Mouse (Mus musculus): ENCODE results near the gene Vpreb1. TPM values are rescaled to one million over a fixed set of nuclear protein-coding genes. Genes with fewer than 3 reads are reported as not detected.

The Vpreb1 gene
- 3.3 and 4.5 TPM in 2 replicates for polyA plus RNA-seq (2012; rRNA removed)

DNA sequence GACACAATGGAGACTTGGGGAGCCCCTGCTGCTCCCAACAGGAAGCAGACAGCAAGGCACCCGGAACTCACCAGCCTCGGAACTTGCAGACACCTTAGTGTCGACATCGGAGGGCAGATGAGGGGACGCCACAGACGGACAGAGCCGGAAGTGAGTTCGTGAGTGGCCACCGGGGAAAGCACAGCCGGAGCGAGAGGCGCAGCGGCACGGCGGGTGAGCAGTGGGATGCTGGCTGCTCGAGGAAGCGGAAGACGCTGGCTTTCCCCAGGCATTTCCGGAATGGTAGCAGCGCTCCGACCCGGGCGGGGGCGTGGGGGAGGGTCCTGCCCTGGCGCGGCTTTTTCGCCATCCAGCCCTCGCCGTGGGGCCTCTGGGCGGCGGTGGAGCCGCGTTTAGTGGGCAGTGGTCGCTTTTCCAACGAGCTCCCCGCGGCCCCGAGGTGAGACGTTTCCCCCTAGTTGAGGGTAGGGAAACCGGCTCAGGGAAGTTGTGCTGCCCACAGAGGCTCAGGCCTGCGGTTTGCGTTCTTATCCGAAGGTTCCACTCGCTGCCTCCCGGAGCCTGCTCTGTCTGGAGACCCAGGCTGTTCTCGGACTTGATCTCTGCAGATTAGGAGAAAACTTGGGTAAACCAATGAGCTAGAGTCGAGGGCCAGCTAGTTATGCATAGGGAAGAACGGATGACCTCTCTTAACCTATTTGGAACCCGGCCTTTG is at the start of gene Vpreb1, which contains the start of gene Top3b:
Vpreb1 (minus strand) TSS at position 227 of the 715 bp plus-strand sequence.
Top3b (plus strand) TSS at position 120 of the 715 bp plus-strand sequence.
- Histone ChIP-seq H3K27me3 (ENCODE audit: control insufficient read depth, insufficient read depth, low read length) (no peaks in the 10 kb centered on the region), H3K4me1 (ENCODE audit: control insufficient read depth, insufficient read depth, insufficient read length, low read length) (no peaks in the 10 kb centered on the region), H3K4me3 (ENCODE audit: low read depth, low read length) (peak within 1 kb of the TSS; percentile 92), H3K27ac (ENCODE audit: insufficient read depth, low read depth, low read length) (peak within 1 kb of the TSS; percentile 66), H3K36me3 (ENCODE audit: control insufficient read depth, insufficient read depth, low read length) (no peaks in the 10 kb centered on the region; the same call in 1 of the 2 replicates)
- TF ChIP-seq POLR2A (IDR thresholded peaks at IDR 0.05; ENCODE audit: low read depth, low read length) (peak; percentile 57; the same call in 1 of the 2 replicates), CTCF (IDR thresholded peaks at IDR 0.05; ENCODE audit: extremely low read depth, insufficient read length, insufficient replicate concordance, low read depth, low read length) (peak; percentile 32; the same call in 1 of the 2 replicates)
- under 1% methylated on average over 49 of the region's 49 CpGs for WGBS

DNA sequence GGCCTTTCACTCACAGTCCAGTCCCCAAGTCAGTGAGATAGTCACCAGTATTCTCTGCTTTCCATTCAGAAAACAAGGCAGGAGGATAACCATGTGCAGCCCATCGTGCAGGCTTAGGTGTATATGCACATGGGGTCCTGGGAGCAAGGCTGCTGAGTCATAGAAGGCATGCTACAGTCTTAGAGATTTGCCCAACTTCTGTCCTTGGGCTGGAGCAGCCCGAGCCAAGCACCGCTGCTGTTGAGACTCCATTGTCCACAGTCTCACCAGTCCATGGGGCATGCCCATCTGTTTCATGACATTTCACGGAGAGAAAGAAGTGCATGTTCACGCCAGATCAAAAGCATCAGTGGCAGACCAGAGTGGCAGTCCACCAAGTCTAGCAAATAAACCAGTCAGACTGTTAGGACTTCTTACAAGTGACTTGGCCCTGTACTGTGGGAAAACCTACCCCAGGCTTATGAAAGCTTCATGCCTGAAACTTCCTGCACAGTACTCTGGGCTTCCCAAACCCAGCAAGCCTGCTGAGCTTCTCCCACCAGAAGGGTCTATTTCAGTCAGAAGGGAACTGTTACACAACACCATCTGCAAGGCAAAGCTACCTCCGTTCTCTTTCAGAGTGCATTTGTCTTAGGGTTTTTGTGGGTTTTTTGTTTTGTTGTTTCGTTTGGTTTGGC is 47.9 kb upstream of the Vpreb1 start:
- Histone ChIP-seq H3K4me3 (ENCODE audit: low read depth, low read length) (no peak overlapping the region), H3K36me3 (ENCODE audit: control insufficient read depth, insufficient read depth, low read length) (peaks cover 2% of the 10 kb centered on the region; the same call in 1 of the 2 replicates), H3K4me1 (ENCODE audit: control insufficient read depth, insufficient read depth, insufficient read length, low read length) (no peaks in the 10 kb centered on the region), H3K27me3 (ENCODE audit: control insufficient read depth, insufficient read depth, low read length) (no peaks in the 10 kb centered on the region), H3K27ac (ENCODE audit: insufficient read depth, low read depth, low read length) (no peak overlapping the region)
- WGBS: 88% methylated on average over 7 of the region's 7 CpGs
- no peak for TF ChIP-seq POLR2A (IDR thresholded peaks at IDR 0.05; ENCODE audit: low read depth, low read length)
- no peak for TF ChIP-seq CTCF (IDR thresholded peaks at IDR 0.05; ENCODE audit: extremely low read depth, insufficient read length, insufficient replicate concordance, low read depth, low read length)

- H3K4me3 ChIP-seq (ENCODE audit: low read depth, low read length): no peak overlapping the region
Observed at GRCm38 (mm10) chr16:16913440-16913839, 42.8 kb upstream of the Vpreb1 start.

DNA sequence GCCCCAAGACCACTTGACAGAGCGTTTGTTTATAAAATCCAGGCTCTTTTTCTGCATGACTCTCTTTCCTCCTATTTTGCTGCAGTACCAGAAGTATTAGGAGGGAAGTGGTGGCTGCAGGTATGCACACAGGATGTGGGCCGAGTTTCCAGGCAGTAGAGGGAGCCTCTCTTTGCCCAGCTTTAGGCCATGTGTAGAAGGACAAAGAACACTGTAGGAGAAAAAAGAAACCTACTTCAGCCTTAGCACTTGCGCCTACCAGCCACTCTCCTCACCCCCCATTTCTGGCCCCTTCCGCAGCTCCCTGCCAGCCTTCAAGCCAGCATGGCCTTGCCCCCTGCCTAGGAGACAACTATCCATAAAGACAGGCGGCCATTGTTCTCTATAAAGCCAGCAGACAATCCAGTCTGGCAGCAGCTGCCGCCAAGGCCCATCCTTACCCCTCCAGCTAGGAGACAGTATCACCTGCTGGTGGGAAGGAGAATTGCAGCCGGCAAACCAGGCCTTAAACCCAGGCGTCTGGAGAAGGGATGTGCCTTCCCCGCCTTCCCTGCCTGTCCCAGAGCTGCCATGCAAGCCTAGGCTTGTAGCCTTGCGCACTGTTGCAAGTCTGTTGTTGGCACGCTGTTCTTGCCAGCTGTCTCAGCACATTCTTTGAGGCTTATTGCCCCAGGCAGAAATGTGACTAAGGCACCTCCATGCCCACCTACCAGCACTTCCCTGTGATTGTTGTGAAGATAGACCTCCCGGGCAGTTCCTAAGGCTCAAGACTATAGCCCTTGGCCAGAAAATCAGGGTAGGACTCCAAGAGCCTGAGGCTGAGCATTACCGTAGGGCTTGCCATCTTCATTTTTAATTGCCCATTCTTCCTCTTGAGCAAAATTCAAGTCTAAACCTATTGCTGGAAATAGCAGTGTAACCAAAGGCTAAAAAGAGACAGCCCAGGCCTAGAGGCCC is 41.3 kb upstream of the Vpreb1 start:
- Histone ChIP-seq H3K4me3 (ENCODE audit: low read depth, low read length) (no peak overlapping the region), H3K27ac (ENCODE audit: insufficient read depth, low read depth, low read length) (no peak overlapping the region), H3K4me1 (ENCODE audit: control insufficient read depth, insufficient read depth, insufficient read length, low read length) (no peaks in the 10 kb centered on the region), H3K27me3 (ENCODE audit: control insufficient read depth, insufficient read depth, low read length) (no peaks in the 10 kb centered on the region), H3K36me3 (ENCODE audit: control insufficient read depth, insufficient read depth, low read length) (peaks cover 2% of the 10 kb centered on the region)
- 41% methylated on average over 13 of the region's 13 CpGs for WGBS
- TF ChIP-seq CTCF (IDR thresholded peaks at IDR 0.05; ENCODE audit: extremely low read depth, insufficient read length, insufficient replicate concordance, low read depth, low read length) (peak; percentile 91), POLR2A (IDR thresholded peaks at IDR 0.05; ENCODE audit: low read depth, low read length) (no peak)

More at GRCm38 (mm10) chr16:16913440-16913839, 42.8 kb upstream of the Vpreb1 start:
- H3K36me3 ChIP-seq (ENCODE audit: control insufficient read depth, insufficient read depth, low read length): peaks cover 2% of the 10 kb centered on the region
- no peaks in the 10 kb centered on the region for H3K27me3 ChIP-seq (ENCODE audit: control insufficient read depth, insufficient read depth, low read length)
- no peaks in the 10 kb centered on the region for H3K4me1 ChIP-seq (ENCODE audit: control insufficient read depth, insufficient read depth, insufficient read length, low read length)
- 74% methylated on average over 1 of the region's 1 CpGs for WGBS
- no peak for TF ChIP-seq CTCF (IDR thresholded peaks at IDR 0.05; ENCODE audit: extremely low read depth, insufficient read length, insufficient replicate concordance, low read depth, low read length)
- TF ChIP-seq POLR2A (IDR thresholded peaks at IDR 0.05; ENCODE audit: low read depth, low read length): no peak
- H3K27ac ChIP-seq (ENCODE audit: insufficient read depth, low read depth, low read length): no peak overlapping the region

- H3K27ac ChIP-seq (ENCODE audit: insufficient read depth, low read depth, low read length): peak overlapping the region; percentile 51; the same call in 1 of the 2 replicates
- no peak for TF ChIP-seq POLR2A (IDR thresholded peaks at IDR 0.05; ENCODE audit: low read depth, low read length)
- TF ChIP-seq CTCF (IDR thresholded peaks at IDR 0.05; ENCODE audit: extremely low read depth, insufficient read length, insufficient replicate concordance, low read depth, low read length): no peak
- H3K36me3 ChIP-seq (ENCODE audit: control insufficient read depth, insufficient read depth, low read length): peaks cover 4% of the 10 kb centered on the region; the same call in 1 of the 2 replicates
- H3K4me3 ChIP-seq (ENCODE audit: low read depth, low read length): no peak overlapping the region
- no peaks in the 10 kb centered on the region for H3K4me1 ChIP-seq (ENCODE audit: control insufficient read depth, insufficient read depth, insufficient read length, low read length)
- 69% methylated on average over 6 of the region's 6 CpGs for WGBS
- H3K27me3 ChIP-seq (ENCODE audit: control insufficient read depth, insufficient read depth, low read length): no peaks in the 10 kb centered on the region
Observed at GRCm38 (mm10) chr16:16907799-16908198, 37.2 kb upstream of the Vpreb1 start.

- Histone ChIP-seq H3K27ac (ENCODE audit: insufficient read depth, low read depth, low read length) (no peak overlapping the region), H3K4me3 (ENCODE audit: low read depth, low read length) (no peak overlapping the region), H3K4me1 (ENCODE audit: control insufficient read depth, insufficient read depth, insufficient read length, low read length) (peaks cover 5% of the 10 kb centered on the region; the same call in 1 of the 2 replicates), H3K36me3 (ENCODE audit: control insufficient read depth, insufficient read depth, low read length) (peaks cover 4% of the 10 kb centered on the region; the same call in 1 of the 2 replicates), H3K27me3 (ENCODE audit: control insufficient read depth, insufficient read depth, low read length) (no peaks in the 10 kb centered on the region)
- WGBS: 86% methylated on average over 5 of the region's 5 CpGs
- no peak for TF ChIP-seq CTCF (IDR thresholded peaks at IDR 0.05; ENCODE audit: extremely low read depth, insufficient read length, insufficient replicate concordance, low read depth, low read length)
- no peak for TF ChIP-seq POLR2A (IDR thresholded peaks at IDR 0.05; ENCODE audit: low read depth, low read length)
Observed at GRCm38 (mm10) chr16:16903188-16903587, 32.5 kb upstream of the Vpreb1 start.
